Mouse (Mus musculus) cerebellum, adult 2 months (tissue): ENCODE data around the gene Iqce.

Source experiments
- CTCF ChIP-seq: fragments of 200-500 bp; IDR thresholded peaks from 2 replicates; pipeline ENCODE4 v1.5.1; 2011; ENCODE audit warnings: low read depth, mild to moderate bottlenecking, control low read depth, low read length, moderate library complexity, borderline replicate concordance; ENCODE audit not compliant: insufficient read depth
- POLR2A ChIP-seq: fragments of 200-500 bp; IDR thresholded peaks from 2 replicates; pipeline ENCODE4 v1.6.1; 2011; ENCODE audit warnings: low read length, control low read depth, borderline replicate concordance; ENCODE audit not compliant: insufficient read depth

GRCm38 (mm10) chr5:140616110-140616503, 86.1 kb downstream of the Iqce start:
- TF ChIP-seq POLR2A (no peak), CTCF (no peak)
